ENCODE assay signal across 30 mouse cellular contexts in the genomic region with DNA sequence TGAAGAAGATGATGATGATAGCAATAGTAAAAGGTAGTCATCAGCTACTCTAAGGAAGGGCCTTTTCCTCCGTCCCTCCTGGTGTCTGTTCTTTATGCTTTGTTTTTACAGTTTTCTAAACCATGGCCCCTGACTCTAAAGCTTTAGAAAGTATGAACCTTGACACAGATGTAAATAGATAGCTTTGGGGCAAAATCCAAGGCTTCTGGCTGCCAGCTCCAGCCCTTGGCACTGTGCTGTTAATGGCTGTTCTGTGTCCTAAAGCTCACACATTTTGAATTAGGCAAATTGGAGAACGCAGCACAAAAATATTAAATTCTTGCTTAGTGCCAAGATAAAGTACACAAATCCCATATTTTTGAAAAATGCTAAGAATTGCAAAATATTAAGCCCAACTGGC.
"Had no signal": no experiment of that assay in that cellular context is flagged by ENCODE, and none has a peak within 500 bp of the region (broad histone marks: within the 10 kb centered on the region; RNA-seq: fewer than 3 reads in every experiment).

No protein-coding gene starts in this region.

- DNase-seq: left cerebral cortex, postnatal 4 days; liver; liver, embryonic 13.5 days; lung, adult 18-20 months; lung, adult 2 months; lung, embryonic 14.5 days; lung, postnatal 10 days; lung, postnatal 14 days; lung, postnatal 36 days; lung, postnatal 4 days; midbrain, embryonic 14.5 days had no signal

- H3K36me3 ChIP-seq: limb, embryonic 10.5 days; limb, embryonic 12.5 days; limb, embryonic 13.5 days; limb, embryonic 15.5 days; liver, embryonic 13.5 days; liver, embryonic 15.5 days; lung, embryonic 15.5 days; midbrain, embryonic 10.5 days; midbrain, embryonic 12.5 days; midbrain, embryonic 13.5 days; midbrain, embryonic 15.5 days; neural tube, embryonic 12.5 days had no signal

- H3K9me3 ChIP-seq: limb, embryonic 10.5 days; limb, embryonic 12.5 days; limb, embryonic 13.5 days; limb, embryonic 15.5 days; liver, embryonic 13.5 days; liver, embryonic 15.5 days; lung, embryonic 15.5 days; megakaryocyte, embryonic 14.5 days; midbrain, embryonic 10.5 days; midbrain, embryonic 12.5 days; midbrain, embryonic 13.5 days; midbrain, embryonic 15.5 days; neural tube, embryonic 12.5 days had no signal

- ATAC-seq: lung, postnatal 0 days; midbrain, embryonic 13.5 days; midbrain, embryonic 15.5 days; midbrain, embryonic 16.5 days had no signal

- H3K9ac ChIP-seq: limb, embryonic 12.5 days; limb, embryonic 13.5 days; limb, embryonic 15.5 days; liver, embryonic 13.5 days; liver, embryonic 14.5 days; liver, embryonic 15.5 days; lung, embryonic 14.5 days; lung, embryonic 15.5 days; midbrain, embryonic 12.5 days; midbrain, embryonic 13.5 days; midbrain, embryonic 15.5 days; neural tube, embryonic 12.5 days had no signal

- H3K27ac ChIP-seq: left cerebral cortex, adult 2 months; limb, embryonic 10.5 days; limb, embryonic 12.5 days; limb, embryonic 13.5 days; limb, embryonic 15.5 days; liver, embryonic 13.5 days; liver, embryonic 14.5 days; liver, embryonic 15.5 days; lung, embryonic 15.5 days; macrophage; midbrain, embryonic 10.5 days; midbrain, embryonic 12.5 days; midbrain, embryonic 13.5 days; midbrain, embryonic 15.5 days; neural tube, embryonic 12.5 days had no signal

- H3K4me3 ChIP-seq: left cerebral cortex, adult 2 months; limb, embryonic 10.5 days; limb, embryonic 12.5 days; limb, embryonic 13.5 days; limb, embryonic 15.5 days; liver, embryonic 13.5 days; liver, embryonic 15.5 days; lung, embryonic 15.5 days; megakaryocyte, embryonic 14.5 days; midbrain, embryonic 10.5 days; midbrain, embryonic 12.5 days; midbrain, embryonic 13.5 days; midbrain, embryonic 15.5 days; myocyte; neural tube, embryonic 12.5 days had no signal

- H3K4me1 ChIP-seq: liver, embryonic 13.5 days; liver, embryonic 15.5 days; lung, embryonic 15.5 days; megakaryocyte, embryonic 14.5 days; neural tube, embryonic 12.5 days had no signal

- H3K4me2 ChIP-seq: limb, embryonic 12.5 days; limb, embryonic 13.5 days; limb, embryonic 15.5 days; liver, embryonic 13.5 days; liver, embryonic 15.5 days; lung, embryonic 14.5 days; lung, embryonic 15.5 days; midbrain, embryonic 11.5 days; midbrain, embryonic 12.5 days; midbrain, embryonic 13.5 days; midbrain, embryonic 15.5 days; neural tube, embryonic 12.5 days had no signal

- H3K27me3 ChIP-seq: limb, embryonic 15.5 days; liver, embryonic 13.5 days; liver, embryonic 15.5 days; lung, embryonic 15.5 days; midbrain, embryonic 12.5 days; midbrain, embryonic 15.5 days; neural tube, embryonic 12.5 days had no signal
